Mouse (Mus musculus) forebrain, embryonic 15.5 days (tissue): ENCODE data around the gene Obsl1. TPM values are rescaled to one million over a fixed set of nuclear protein-coding genes. Genes with fewer than 3 reads are reported as not detected.

ENCODE experiments used
- ATAC-seq: fragments of 200-750 bp; cut with Nextera tagmentation; replicated peaks from 2 replicates; pipeline ENCODE4 v1.8.0; 2017; ENCODE audit warnings: mild to moderate bottlenecking, moderate TSS enrichment, moderate library complexity
- H3K27ac ChIP-seq: fragments of 300-500 bp; sonication (generic); replicated peaks from 2 replicates; pipeline ENCODE4 v1.5.1; 2015; ENCODE audit warnings: mild to moderate bottlenecking, inconsistent platforms
- H3K27me3 ChIP-seq: fragments of 300-500 bp; sonication (generic); 2 replicates; pipeline ENCODE4 v1.6.1; 2015; ENCODE audit warnings: inconsistent platforms
- H3K36me3 ChIP-seq: fragments of 300-500 bp; sonication (generic); 2 replicates; pipeline ENCODE4 v1.6.1; 2015; ENCODE audit warnings: mild to moderate bottlenecking, inconsistent platforms
- H3K4me1 ChIP-seq: fragments of 300-500 bp; sonication (generic); 2 replicates; pipeline ENCODE4 v1.6.1; 2015; ENCODE audit warnings: inconsistent platforms
- H3K4me2 ChIP-seq: fragments of 300-500 bp; sonication (generic); replicated peaks from 2 replicates; pipeline ENCODE4 v1.6.1; 2015; ENCODE audit warnings: mild to moderate bottlenecking, inconsistent platforms
- H3K4me3 ChIP-seq: fragments of 300-500 bp; sonication (generic); 2 replicates; pipeline ENCODE4 v1.5.1; 2015; ENCODE audit warnings: mild to moderate bottlenecking, inconsistent platforms
- H3K9ac ChIP-seq: fragments of 300-500 bp; sonication (generic); replicated peaks from 2 replicates; pipeline ENCODE4 v1.6.1; 2015; ENCODE audit warnings: mild to moderate bottlenecking, inconsistent platforms
- H3K9me3 ChIP-seq: fragments of 300-500 bp; sonication (generic); 2 replicates; pipeline ENCODE4 v1.6.1; 2016; ENCODE audit warnings: inconsistent platforms
- WGBS: fragments of 180-500 bp; shearing (Covaris S2); methylation state at CpG from one replicate; pipeline ENCODE4 v1.1.7; 2015; ENCODE audit warnings: mixed read lengths; 5-methylcytosine and 5-hydroxymethylcytosine counted together
- polyA plus RNA-seq: library from polyadenylated mRNA; unstranded; fragments of >200 nt; fragmentation: Nextera tagmentation; extraction: Ambion mirVana; gene quantifications from 2 replicates; pipeline ENCODE4 v1.2.1, GENCODE M21; 2015

Obsl1 gene
- polyA plus RNA-seq, 1 experiment from 2014 or later: 21.7 TPM

GRCm38 (mm10) chr1:75511437-75512210 lies 5.4 kb upstream of the Obsl1 start:
- Histone ChIP-seq H3K36me3 (no peaks in the 10 kb centered on the region), H3K27ac (no peak overlapping the region), H3K27me3 (no peaks in the 10 kb centered on the region), H3K4me3 (no peak overlapping the region), H3K4me2 (no peak overlapping the region), H3K9me3 (no peaks in the 10 kb centered on the region), H3K9ac (no peak overlapping the region), H3K4me1 (peaks cover 3% of the 10 kb centered on the region)
- no peak for ATAC-seq
- 65% methylated on average over 4 of the region's 4 CpGs for WGBS

GRCm38 (mm10) chr1:75510154-75510553 lies 3.9 kb upstream of the Obsl1 start:
- Histone ChIP-seq H3K27ac (no peak overlapping the region), H3K9ac (no peak overlapping the region), H3K27me3 (no peaks in the 10 kb centered on the region), H3K9me3 (no peaks in the 10 kb centered on the region), H3K4me1 (peaks cover 10% of the 10 kb centered on the region), H3K36me3 (no peaks in the 10 kb centered on the region), H3K4me3 (no peak overlapping the region), H3K4me2 (no peak overlapping the region)
- WGBS: 69% methylated on average over 5 of the region's 5 CpGs
- no peak for ATAC-seq

- no peak overlapping the region for H3K27ac ChIP-seq
- 56% methylated on average over 20 of the region's 20 CpGs for WGBS
- no peaks in the 10 kb centered on the region for H3K27me3 ChIP-seq
- H3K4me1 ChIP-seq: peaks cover 15% of the 10 kb centered on the region
- no peak for ATAC-seq
- H3K9ac ChIP-seq: no peak overlapping the region
- H3K4me3 ChIP-seq: no peak overlapping the region
- no peak overlapping the region for H3K4me2 ChIP-seq
- no peaks in the 10 kb centered on the region for H3K9me3 ChIP-seq
- H3K36me3 ChIP-seq: no peaks in the 10 kb centered on the region
These were observed 3.3 kb upstream of the Obsl1 start for GRCm38 (mm10) chr1:75509586-75509985.

GRCm38 (mm10) chr1:75507006-75507405 lies 754 bp upstream of the Obsl1 start, which contains the start of gene Inha:
Gene Inha, plus strand, starts transcription at chr1:75507077.
- H3K4me1 ChIP-seq: peaks cover 28% of the 10 kb centered on the region
- H3K4me3 ChIP-seq: peak within 1 kb of the TSS; percentile 88
- no peaks in the 10 kb centered on the region for H3K9me3 ChIP-seq
- H3K27ac ChIP-seq: peak within 1 kb of the TSS; percentile 78
- H3K9ac ChIP-seq: peak within 1 kb of the TSS; percentile 93
- H3K27me3 ChIP-seq: no peaks in the 10 kb centered on the region
- H3K4me2 ChIP-seq: peak within 1 kb of the TSS; percentile 91
- 80% methylated on average over 9 of the region's 10 CpGs for WGBS
- no peaks in the 10 kb centered on the region for H3K36me3 ChIP-seq
- ATAC-seq: no peak

GRCm38 (mm10) chr1:75505159-75505955 lies 895 bp downstream of the Obsl1 start:
- H3K9ac ChIP-seq: peak overlapping the region; percentile 93
- no peaks in the 10 kb centered on the region for H3K27me3 ChIP-seq
- peak; percentile 81 for ATAC-seq
- H3K27ac ChIP-seq: peak overlapping the region; percentile 78
- peak overlapping the region; percentile 88 for H3K4me3 ChIP-seq
- H3K36me3 ChIP-seq: peaks cover 5% of the 10 kb centered on the region
- H3K9me3 ChIP-seq: no peaks in the 10 kb centered on the region
- peaks cover 28% of the 10 kb centered on the region for H3K4me1 ChIP-seq
- under 1% methylated on average over 84 of the region's 84 CpGs for WGBS
- H3K4me2 ChIP-seq: peak overlapping the region; percentile 91

GRCm38 (mm10) chr1:75504256-75505045 lies 1.8 kb downstream of the Obsl1 start:
- Histone ChIP-seq H3K9me3 (no peaks in the 10 kb centered on the region), H3K27me3 (no peaks in the 10 kb centered on the region), H3K4me1 (peaks cover 28% of the 10 kb centered on the region), H3K4me3 (peak overlapping the region; percentile 88), H3K36me3 (peaks cover 5% of the 10 kb centered on the region), H3K27ac (peak overlapping the region; percentile 78; the same call in 1 of the 2 replicates), H3K4me2 (peak overlapping the region; percentile 91), H3K9ac (peak overlapping the region; percentile 93)
- WGBS: 60% methylated on average over 9 of the region's 9 CpGs
- no peak for ATAC-seq

GRCm38 (mm10) chr1:75503651-75503980 lies 2.6 kb downstream of the Obsl1 start:
- Histone ChIP-seq H3K4me3 (no peak overlapping the region), H3K27me3 (no peaks in the 10 kb centered on the region), H3K27ac (no peak overlapping the region), H3K4me2 (no peak overlapping the region), H3K9ac (no peak overlapping the region), H3K4me1 (peaks cover 28% of the 10 kb centered on the region), H3K9me3 (no peaks in the 10 kb centered on the region), H3K36me3 (peaks cover 8% of the 10 kb centered on the region)
- 70% methylated on average over 23 of the region's 23 CpGs for WGBS
- ATAC-seq: no peak

- no peak overlapping the region for H3K4me2 ChIP-seq
- no peak overlapping the region for H3K4me3 ChIP-seq
- WGBS: 90% methylated on average over 25 of the region's 25 CpGs
- no peaks in the 10 kb centered on the region for H3K9me3 ChIP-seq
- ATAC-seq: no peak
- H3K4me1 ChIP-seq: peaks cover 28% of the 10 kb centered on the region
- no peak overlapping the region for H3K9ac ChIP-seq
- H3K27me3 ChIP-seq: no peaks in the 10 kb centered on the region
- no peak overlapping the region for H3K27ac ChIP-seq
- peaks cover 8% of the 10 kb centered on the region for H3K36me3 ChIP-seq
These were observed 3.2 kb downstream of the Obsl1 start for GRCm38 (mm10) chr1:75502945-75503650.

GRCm38 (mm10) chr1:75501905-75502304 lies 4.3 kb downstream of the Obsl1 start:
- Histone ChIP-seq H3K9me3 (no peaks in the 10 kb centered on the region), H3K4me1 (peaks cover 28% of the 10 kb centered on the region), H3K9ac (no peak overlapping the region), H3K4me2 (no peak overlapping the region), H3K4me3 (no peak overlapping the region), H3K27ac (no peak overlapping the region), H3K36me3 (peaks cover 8% of the 10 kb centered on the region), H3K27me3 (no peaks in the 10 kb centered on the region)
- no peak for ATAC-seq
- 95% methylated on average over 9 of the region's 9 CpGs for WGBS

GRCm38 (mm10) chr1:75499441-75499840 lies 6.8 kb downstream of the Obsl1 start:
- Histone ChIP-seq H3K9ac (no peak overlapping the region), H3K4me2 (no peak overlapping the region), H3K4me1 (peaks cover 14% of the 10 kb centered on the region), H3K9me3 (no peaks in the 10 kb centered on the region), H3K27ac (no peak overlapping the region), H3K4me3 (no peak overlapping the region), H3K27me3 (no peaks in the 10 kb centered on the region), H3K36me3 (peaks cover 8% of the 10 kb centered on the region)
- 82% methylated on average over 7 of the region's 7 CpGs for WGBS
- no peak for ATAC-seq

GRCm38 (mm10) chr1:75498897-75499296 lies 7.4 kb downstream of the Obsl1 start:
- ATAC-seq: no peak
- H3K27me3 ChIP-seq: no peaks in the 10 kb centered on the region
- no peak overlapping the region for H3K9ac ChIP-seq
- no peak overlapping the region for H3K4me2 ChIP-seq
- no peak overlapping the region for H3K4me3 ChIP-seq
- H3K9me3 ChIP-seq: no peaks in the 10 kb centered on the region
- H3K36me3 ChIP-seq: peaks cover 8% of the 10 kb centered on the region
- no peak overlapping the region for H3K27ac ChIP-seq
- H3K4me1 ChIP-seq: peaks cover 9% of the 10 kb centered on the region; the same call in 1 of the 2 replicates
- WGBS: 90% methylated on average over 4 of the region's 4 CpGs
